Mouse (Mus musculus) Muller cell, postnatal 12 days (primary cell): ENCODE data around the gene Emp3.
"Not testable (repeated sequence)": the region's sequence is repeated elsewhere in the genome, so short reads cannot be mapped to it uniquely, and the experiment has no call there.

Experiments used
- DNase-seq: peaks from one replicate; pipeline ENCODE4 v3.0.0-alpha.2; 2015; ENCODE audit errors: inconsistent ontology term

The Emp3 gene

GRCm38 (mm10) chr7:45921242-45921621, at the start of gene Emp3:
Emp3 (minus strand) TSS chr7:45921404.
- DNase-seq: no peak

GRCm38 (mm10) chr7:45956611-45957010, 35.4 kb upstream of the Emp3 start:
- peak; percentile 5 for DNase-seq

- DNase-seq: no peak
Measured at GRCm38 (mm10) chr7:45949061-45949460, 27.9 kb upstream of the Emp3 start.

- not testable (repeated sequence) for DNase-seq
Measured at GRCm38 (mm10) chr7:45943280-45943679, 22.1 kb upstream of the Emp3 start.

- DNase-seq: no peak
Measured at GRCm38 (mm10) chr7:45941986-45942385, 20.8 kb upstream of the Emp3 start.

- no peak for DNase-seq
Measured at GRCm38 (mm10) chr7:45939836-45940235, 18.6 kb upstream of the Emp3 start.

GRCm38 (mm10) chr7:45935114-45935513, 13.9 kb upstream of the Emp3 start:
- DNase-seq: peak; percentile 51

GRCm38 (mm10) chr7:45933766-45934165, 12.6 kb upstream of the Emp3 start:
- DNase-seq: not testable (repeated sequence)

GRCm38 (mm10) chr7:45929688-45930087, 8.5 kb upstream of the Emp3 start:
- DNase-seq: no peak

GRCm38 (mm10) chr7:45928626-45929295, 7.6 kb upstream of the Emp3 start:
- DNase-seq: no peak

GRCm38 (mm10) chr7:45924429-45924816, 3.2 kb upstream of the Emp3 start:
- DNase-seq: no peak

GRCm38 (mm10) chr7:45923762-45924428, 2.7 kb upstream of the Emp3 start, which contains the start of gene Ccdc114:
Ccdc114 (plus strand) TSS chr7:45924072.
- peak; percentile 58 for DNase-seq

GRCm38 (mm10) chr7:45922928-45923761, 1.9 kb upstream of the Emp3 start:
- peak; percentile 96 for DNase-seq

GRCm38 (mm10) chr7:45921950-45922600, 871 bp upstream of the Emp3 start:
- no peak for DNase-seq

GRCm38 (mm10) chr7:45920583-45921241, 492 bp downstream of the Emp3 start:
- peak; percentile 89 for DNase-seq

- no peak for DNase-seq
Measured at GRCm38 (mm10) chr7:45919761-45920160, 1.4 kb downstream of the Emp3 start.

GRCm38 (mm10) chr7:45919083-45919671, 2.0 kb downstream of the Emp3 start:
- DNase-seq: no peak

- DNase-seq: no peak
Measured at GRCm38 (mm10) chr7:45917926-45918325, 3.3 kb downstream of the Emp3 start.

GRCm38 (mm10) chr7:45917004-45917704, 4.0 kb downstream of the Emp3 start:
- no peak for DNase-seq
